Mouse (Mus musculus) stomach, postnatal 0 days (tissue): Measurements from ENCODE around the gene Dbp. TPM values are rescaled to one million over a fixed set of nuclear protein-coding genes. Genes with fewer than 3 reads are reported as not detected.
A peak's percentile ranks its signal among the peaks of the same experiment; 100 is the strongest.

ENCODE experiments used
- ATAC-seq: fragments of 200-750 bp; cut with Nextera tagmentation; 2 replicates; pipeline ENCODE4 v1.8.0; 2017; ENCODE audit not compliant: low FRiP score, low TSS enrichment
- DNase-seq: peaks from one replicate; pipeline ENCODE4 v3.0.0-alpha.2; 2016; ENCODE audit warnings: low spot score
- H3K27ac ChIP-seq: fragments of 300-500 bp; sonication (generic); replicated peaks from 2 replicates; pipeline ENCODE4 v1.5.1; 2014; ENCODE audit warnings: mild to moderate bottlenecking, control low read depth
- H3K27me3 ChIP-seq: fragments of 300-500 bp; sonication (generic); 2 replicates; pipeline ENCODE4 v1.6.1; 2014; ENCODE audit warnings: low read length; ENCODE audit not compliant: control insufficient read depth, insufficient read depth
- H3K36me3 ChIP-seq: fragments of 300-500 bp; sonication (generic); 2 replicates; pipeline ENCODE4 v1.6.1; 2014; ENCODE audit warnings: low read length, mixed read lengths; ENCODE audit not compliant: control insufficient read depth, insufficient read depth
- H3K4me1 ChIP-seq: fragments of 300-500 bp; sonication (generic); replicated peaks from 2 replicates; pipeline ENCODE4 v1.6.1; 2014; ENCODE audit warnings: antibody characterized with exemption; ENCODE audit not compliant: control insufficient read depth, insufficient read depth
- H3K4me2 ChIP-seq: fragments of 300-500 bp; sonication (generic); replicated peaks from 2 replicates; pipeline ENCODE4 v1.6.1; 2014; ENCODE audit warnings: low read depth, mild to moderate bottlenecking, control low read depth, moderate library complexity
- H3K4me3 ChIP-seq: fragments of 300-500 bp; sonication (generic); 2 replicates; pipeline ENCODE4 v1.5.1; 2014; ENCODE audit warnings: low read depth, low read length, control low read depth
- H3K9ac ChIP-seq: fragments of 300-500 bp; sonication (generic); 2 replicates; pipeline ENCODE4 v1.6.1; 2014; ENCODE audit warnings: mild to moderate bottlenecking, low read length, control low read depth, mixed read lengths
- H3K9me3 ChIP-seq: fragments of 300-500 bp; sonication (generic); 2 replicates; pipeline ENCODE4 v1.6.1; 2016; ENCODE audit warnings: low read length; ENCODE audit not compliant: control insufficient read depth
- CTCF ChIP-seq: IDR thresholded peaks from 2 replicates; pipeline ENCODE4 v1.5.1; 2016; ENCODE audit warnings: antibody characterized with exemption, low read depth, mild to moderate bottlenecking, moderate library complexity
- EP300 ChIP-seq: optimal IDR thresholded peaks from 2 replicates; pipeline ENCODE3; 2016; ENCODE audit warnings: antibody characterized with exemption
- WGBS: fragments of 180-500 bp; shearing (Covaris S2); extraction: QIAGEN DNeasy Blood & Tissue Kit; methylation state at CpG from one replicate; pipeline ENCODE4 v1.1.7; 2014; 5-methylcytosine and 5-hydroxymethylcytosine counted together
- polyA plus RNA-seq: library from polyadenylated mRNA; unstranded; fragments of >200 nt; fragmentation: Nextera tagmentation; extraction: Ambion mirVana; gene quantifications from 2 replicates; pipeline ENCODE4 v1.2.1, GENCODE M21; 2015

Gene Dbp
- polyA plus RNA-seq, 1 experiment from 2014 or later: 8.8 TPM

GRCm38 (mm10) chr7:45721234-45721571 is 16.3 kb downstream of the Dbp start:
- Histone ChIP-seq H3K4me3 (peak overlapping the region; percentile 27), H3K27me3 (no peaks in the 10 kb centered on the region), H3K4me2 (peak overlapping the region; percentile 35), H3K9ac (peak overlapping the region; percentile 59), H3K9me3 (no peaks in the 10 kb centered on the region), H3K4me1 (peaks cover 6% of the 10 kb centered on the region; the same call in 1 of the 2 replicates), H3K27ac (peak overlapping the region; percentile 78), H3K36me3 (peaks cover 22% of the 10 kb centered on the region)
- WGBS: 48% methylated on average over 7 of the region's 7 CpGs
- TF ChIP-seq CTCF (no peak), EP300 (no peak)
- no peak for ATAC-seq
- no peak for DNase-seq

GRCm38 (mm10) chr7:45721642-45722347 is 16.9 kb downstream of the Dbp start:
- ATAC-seq (no peak), DNase-seq (peak; percentile 18)
- Histone ChIP-seq H3K27me3 (no peaks in the 10 kb centered on the region), H3K4me2 (peak overlapping the region; percentile 35), H3K9me3 (no peaks in the 10 kb centered on the region), H3K4me1 (0 out of 2 replicates have a peak, but pooled peaks cover 2% of the 10 kb centered on the region), H3K9ac (peak overlapping the region; percentile 59), H3K4me3 (peak overlapping the region; percentile 27), H3K27ac (peak overlapping the region; percentile 78), H3K36me3 (peaks cover 22% of the 10 kb centered on the region)
- WGBS: 70% methylated on average over 13 of the region's 13 CpGs
- TF ChIP-seq EP300 (no peak), CTCF (no peak)

GRCm38 (mm10) chr7:45722348-45722713 is 17.4 kb downstream of the Dbp start:
- DNase-seq (peak; percentile 50), ATAC-seq (no peak)
- Histone ChIP-seq H3K36me3 (peaks cover 22% of the 10 kb centered on the region), H3K9ac (peak overlapping the region; percentile 51; the same call in 1 of the 2 replicates), H3K4me2 (peak overlapping the region; percentile 35), H3K27me3 (no peaks in the 10 kb centered on the region), H3K9me3 (no peaks in the 10 kb centered on the region), H3K4me1 (0 out of 2 replicates have a peak, but pooled peaks cover 2% of the 10 kb centered on the region), H3K27ac (peak overlapping the region; percentile 67), H3K4me3 (peak overlapping the region; percentile 27; the same call in 1 of the 2 replicates)
- no peak for TF ChIP-seq EP300
- TF ChIP-seq CTCF: no peak
- 58% methylated on average over 11 of the region's 13 CpGs for WGBS

- H3K9ac ChIP-seq: no peak overlapping the region
Observed at GRCm38 (mm10) chr7:45723301-45723700, 18.4 kb downstream of the Dbp start.

GRCm38 (mm10) chr7:45723781-45724180 is 18.9 kb downstream of the Dbp start:
- 87% methylated on average over 14 of the region's 14 CpGs for WGBS
- H3K4me2 ChIP-seq: no peak overlapping the region
- peaks cover 22% of the 10 kb centered on the region for H3K36me3 ChIP-seq
- no peaks in the 10 kb centered on the region for H3K27me3 ChIP-seq
- no peak for TF ChIP-seq CTCF
- no peak for TF ChIP-seq EP300
- no peak overlapping the region for H3K4me3 ChIP-seq
- 0 out of 2 replicates have a peak, but pooled peaks cover 2% of the 10 kb centered on the region for H3K4me1 ChIP-seq
- H3K9ac ChIP-seq: no peak overlapping the region
- DNase-seq (no peak), ATAC-seq (no peak)
- H3K9me3 ChIP-seq: no peaks in the 10 kb centered on the region
- H3K27ac ChIP-seq: no peak overlapping the region

More at GRCm38 (mm10) chr7:45723301-45723700, 18.4 kb downstream of the Dbp start:
- Histone ChIP-seq H3K36me3 (peaks cover 22% of the 10 kb centered on the region), H3K27me3 (no peaks in the 10 kb centered on the region), H3K4me3 (no peak overlapping the region), H3K4me1 (0 out of 2 replicates have a peak, but pooled peaks cover 2% of the 10 kb centered on the region), H3K4me2 (no peak overlapping the region), H3K9me3 (no peaks in the 10 kb centered on the region), H3K27ac (no peak overlapping the region)
- WGBS: 78% methylated on average over 4 of the region's 4 CpGs
- DNase-seq: no peak
- TF ChIP-seq CTCF (no peak), EP300 (no peak)
- no peak for ATAC-seq

GRCm38 (mm10) chr7:45725151-45725550 is 20.3 kb downstream of the Dbp start:
- no peak overlapping the region for H3K27ac ChIP-seq
- no peak for DNase-seq
- 0 out of 2 replicates have a peak, but pooled peaks cover 2% of the 10 kb centered on the region for H3K4me1 ChIP-seq
- WGBS: 93% methylated on average over 9 of the region's 9 CpGs
- H3K4me2 ChIP-seq: no peak overlapping the region
- H3K27me3 ChIP-seq: no peaks in the 10 kb centered on the region
- ATAC-seq: no peak
- H3K4me3 ChIP-seq: no peak overlapping the region
- TF ChIP-seq CTCF: no peak
- TF ChIP-seq EP300: no peak
- no peak overlapping the region for H3K9ac ChIP-seq
- H3K36me3 ChIP-seq: peaks cover 16% of the 10 kb centered on the region
- H3K9me3 ChIP-seq: no peaks in the 10 kb centered on the region
